Mouse (Mus musculus) MEL (cell line): ENCODE measurements around the gene Cmbl. TPM values are rescaled to one million over a fixed set of nuclear protein-coding genes. Genes with fewer than 3 reads are reported as not detected.

Experiments
- DNase-seq: peaks from one replicate; pipeline ENCODE4 v3.0.0; 2011; ENCODE audit warnings: low read depth, low spot score
- H3K27ac ChIP-seq: 2 replicates; pipeline ENCODE4 v1.5.1; 2012; ENCODE audit warnings: low read depth, mild to moderate bottlenecking, control low read depth, low read length, moderate library complexity; ENCODE audit not compliant: control insufficient read depth
- H3K27me3 ChIP-seq, 2 experiments: fragments of 150-350 bp in 1 of 2; sonication (generic) in 1 of 2; 2 replicates each; pipeline ENCODE4 v1.6.1; 2012; ENCODE audit warnings: low read length in 2 of 2, mild to moderate bottlenecking in 2 of 2, improper control_type of control experiment in 1 of 2, moderate library complexity in 1 of 2; ENCODE audit not compliant: insufficient read depth in 2 of 2, control insufficient read depth in 1 of 2
- H3K36me3 ChIP-seq, 2 experiments: 2 replicates each; pipeline ENCODE4 v1.6.1; 2012 to 2014; ENCODE audit warnings: low read length in 2 of 2, improper control_type of control experiment in 1 of 2, inconsistent platforms in 1 of 2, mild to moderate bottlenecking in 1 of 2; ENCODE audit not compliant: insufficient read depth in 2 of 2, control insufficient read depth in 1 of 2
- H3K4me1 ChIP-seq, 2 experiments: fragments of 150-350 bp in 1 of 2; sonication (generic) in 1 of 2; 2 replicates each; pipeline ENCODE4 v1.6.1; 2012; ENCODE audit warnings: low read length in 2 of 2, improper control_type of control experiment in 1 of 2, mild to moderate bottlenecking in 1 of 2; ENCODE audit not compliant: insufficient read depth in 2 of 2, control insufficient read depth in 1 of 2
- H3K4me3 ChIP-seq, 2 experiments: fragments of 150-350 bp in 1 of 2; sonication (generic) in 1 of 2; 2 replicates each; pipeline ENCODE4 v1.5.1; 2012; ENCODE audit warnings: low read depth in 2 of 2, low read length in 2 of 2, mild to moderate bottlenecking in 2 of 2, moderate library complexity in 2 of 2, control low read depth in 1 of 2, improper control_type of control experiment in 1 of 2; ENCODE audit not compliant: control insufficient read depth in 1 of 2, insufficient read depth in 1 of 2
- H3K79me2 ChIP-seq: 2 replicates; pipeline ENCODE4 v1.6.1; 2012; ENCODE audit warnings: mild to moderate bottlenecking, low read length, moderate library complexity; ENCODE audit not compliant: control insufficient read depth, poor library complexity, insufficient read depth
- H3K9ac ChIP-seq: 2 replicates; pipeline ENCODE4 v1.6.1; 2012; ENCODE audit warnings: low read depth, mild to moderate bottlenecking, control low read depth, low read length, moderate library complexity; ENCODE audit not compliant: control insufficient read depth, poor library complexity, severe bottlenecking
- H3K9me3 ChIP-seq: fragments of 150-350 bp; sonication (generic); replicated peaks from 2 replicates; pipeline ENCODE4 v1.6.1; 2012; ENCODE audit warnings: mild to moderate bottlenecking, low read length, improper control_type of control experiment, moderate library complexity; ENCODE audit not compliant: insufficient read depth
- GABPA ChIP-seq: IDR thresholded peaks from 2 replicates; pipeline ENCODE4 v1.6.1; 2012; ENCODE audit warnings: low read depth, mild to moderate bottlenecking, inconsistent platforms, low read length, improper control_type of control experiment, moderate library complexity
- MYB ChIP-seq: IDR thresholded peaks from 2 replicates; pipeline ENCODE4 v1.6.1; 2011; ENCODE audit warnings: mild to moderate bottlenecking, low read depth, low read length, improper control_type of control experiment
- NELFE ChIP-seq: IDR thresholded peaks from 2 replicates; pipeline ENCODE4 v1.6.1; 2011; ENCODE audit warnings: low read depth, low read length, improper control_type of control experiment
- POLR2A ChIP-seq, 2 experiments: IDR thresholded peaks; 2 replicates each; pipeline ENCODE4 v1.6.1; 2011 to 2012; ENCODE audit warnings: low read length in 2 of 2, mild to moderate bottlenecking in 2 of 2, control low read depth in 1 of 2, improper control_type of control experiment in 1 of 2, low read depth in 1 of 2, moderate library complexity in 1 of 2; ENCODE audit not compliant: control insufficient read depth in 1 of 2, insufficient read depth in 1 of 2, poor library complexity in 1 of 2
- POLR2AphosphoS2 ChIP-seq: IDR thresholded peaks from 2 replicates; pipeline ENCODE4 v1.6.1; 2011; ENCODE audit warnings: low read length, improper control_type of control experiment
- RAD21 ChIP-seq: IDR thresholded peaks from 2 replicates; pipeline ENCODE4 v1.6.1; 2011; ENCODE audit warnings: mild to moderate bottlenecking, low read depth, low read length, improper control_type of control experiment
- UBTF ChIP-seq: IDR thresholded peaks from 2 replicates; pipeline ENCODE4 v1.6.1; 2012; ENCODE audit warnings: low read depth, mild to moderate bottlenecking, inconsistent platforms, low read length, improper control_type of control experiment, moderate library complexity, borderline replicate concordance; ENCODE audit not compliant: insufficient read depth
- USF1 ChIP-seq: IDR thresholded peaks from 2 replicates; pipeline ENCODE4 v1.6.1; 2014; ENCODE audit warnings: low read depth, mild to moderate bottlenecking, inconsistent platforms, low read length, improper control_type of control experiment, moderate library complexity
- ZMIZ1 ChIP-seq: IDR thresholded peaks from 2 replicates; pipeline ENCODE4 v1.6.1; 2012; ENCODE audit warnings: low read depth, mild to moderate bottlenecking, inconsistent platforms, low read length, improper control_type of control experiment, moderate library complexity
- polyA plus RNA-seq, 2 experiments: library from polyadenylated mRNA; stranded (reverse) in 1 of 2; unstranded in 1 of 2; fragments of >175 nt in 1 of 2; fragments of >200 nt in 1 of 2; gene quantifications; 2 replicates each; pipeline versions ENCODE4 v1.2.1 to v1.2.4; 2012; ENCODE audit warnings: low replicate concordance in 2 of 2, low read depth in 1 of 2; ENCODE audit not compliant: insufficient read length in 2 of 2, insufficient read depth in 1 of 2, missing spikeins in 1 of 2
- total RNA-seq: library from RNA; depleted of rRNA; stranded (reverse); fragments of 300-350 nt; gene quantifications from 2 replicates; pipeline ENCODE4 v1.2.3, GENCODE M21; 2012

Gene Cmbl
- total and polyA plus RNA-seq, 3 experiments, result 0.22 to 0.31 TPM; not detected in 1

GRCm38 (mm10) chr15:31588989-31589640, 23.9 kb downstream of the Cmbl start:
- Histone ChIP-seq H3K79me2 (no peaks in the 10 kb centered on the region), H3K4me3 (no peak overlapping the region), H3K9ac (no peak overlapping the region), H3K9me3 (no peaks in the 10 kb centered on the region), H3K27ac (no peak overlapping the region)
- DNase-seq, result no peak
- TF ChIP-seq POLR2A (IDR thresholded peaks at IDR 0.05; ENCODE audit: control insufficient read depth in 1 of 2, insufficient read depth in 1 of 2, low read depth in 1 of 2, low read length in 2 of 2, poor library complexity in 1 of 2), result peak in 1 of 2 experiments; percentile 52; a peak in 1 of 4 replicates
- TF ChIP-seq GABPA, result no peak
- TF ChIP-seq MYB, result peak; percentile 44; the same call in 1 of the 2 replicates
- peak; percentile 64 for TF ChIP-seq POLR2AphosphoS2
- TF ChIP-seq, all 39 proteins: peak for 3
- peaks cover 14 to 26% of the 10 kb centered on the region in 2 experiments for H3K36me3 ChIP-seq
- H3K4me1 ChIP-seq, result peaks cover 2 to 20% of the 10 kb centered on the region in 2 experiments
- no peaks in the 10 kb centered on the region for H3K27me3 ChIP-seq

DNA sequence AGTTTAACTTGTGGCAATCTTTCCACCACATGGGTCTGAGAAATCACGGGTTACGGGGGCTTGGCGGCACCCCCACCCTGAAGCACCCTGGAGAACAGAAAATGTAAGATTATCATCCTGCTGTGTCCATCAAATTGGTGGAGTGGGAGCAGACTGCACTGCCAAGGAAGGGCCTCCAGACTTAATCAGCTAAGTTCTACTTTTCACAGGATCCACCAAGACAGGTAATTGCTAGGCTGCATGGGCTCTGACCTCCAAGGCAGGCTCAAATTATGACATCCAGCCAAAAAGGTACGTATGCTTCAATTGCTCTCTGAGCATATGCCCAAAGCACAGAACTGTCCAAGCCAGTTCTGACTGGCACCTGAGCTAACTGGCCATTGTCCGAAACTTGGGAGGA, 25.0 kb downstream of the Cmbl start:
- H3K36me3 ChIP-seq, result peaks cover 14 to 31% of the 10 kb centered on the region in 2 experiments

GRCm38 (mm10) chr15:31592531-31592930, 27.3 kb downstream of the Cmbl start:
- Histone ChIP-seq H3K36me3 (peaks cover 1 to 52% of the 10 kb centered on the region in 2 experiments), H3K27ac (no peak overlapping the region), H3K4me3 (no peak overlapping the region), H3K9me3 (no peaks in the 10 kb centered on the region), H3K9ac (no peak overlapping the region), H3K4me1 (no peaks in the 10 kb centered on the region; a peak in 1 of 4 replicates), H3K27me3 (no peaks in the 10 kb centered on the region), H3K79me2 (peaks cover 7% of the 10 kb centered on the region)
- no peak for DNase-seq
- TF ChIP-seq ZMIZ1, result no peak
- TF ChIP-seq NELFE, result no peak
- no peak for TF ChIP-seq RAD21
- TF ChIP-seq UBTF, result no peak
- TF ChIP-seq USF1, result no peak

More for the DNA sequence above, 25.0 kb downstream of the Cmbl start:
- Histone ChIP-seq H3K27me3 (no peaks in the 10 kb centered on the region), H3K4me3 (no peak overlapping the region), H3K9ac (no peak overlapping the region), H3K9me3 (no peaks in the 10 kb centered on the region), H3K4me1 (peaks cover 2 to 16% of the 10 kb centered on the region in 2 experiments), H3K79me2 (no peaks in the 10 kb centered on the region), H3K27ac (no peak overlapping the region)
- TF ChIP-seq POLR2A (IDR thresholded peaks at IDR 0.05; ENCODE audit: control insufficient read depth in 1 of 2, insufficient read depth in 1 of 2, low read depth in 1 of 2, low read length in 2 of 2, poor library complexity in 1 of 2) (peak in 1 of 2 experiments; percentile 17; a peak in 1 of 4 replicates), GABPA (no peak)
- no peak for DNase-seq
